Mouse (Mus musculus) frontal cortex, adult 2 months (tissue): Measurements from ENCODE around the gene Wrap73. TPM values are rescaled to one million over a fixed set of nuclear protein-coding genes. Genes with fewer than 3 reads are reported as not detected.
A peak's percentile ranks its signal among the peaks of the same experiment; 100 is the strongest.

ENCODE experiments used
- DNase-seq, 2 experiments: peaks; one replicate each; pipeline ENCODE4 v3.0.0; 2022; ENCODE audit warnings: low spot score in 1 of 2; ENCODE audit errors: extremely low spot score in 1 of 2
- polyA plus RNA-seq: library from polyadenylated mRNA; depleted of rRNA; stranded (reverse); fragments of >200 nt; gene quantifications from 2 replicates; pipeline ENCODE4 v1.2.3, GENCODE M21; 2012; rRNA removed

The Wrap73 gene
- polyA plus RNA-seq, 1 experiment = 31.7 TPM

DNA sequence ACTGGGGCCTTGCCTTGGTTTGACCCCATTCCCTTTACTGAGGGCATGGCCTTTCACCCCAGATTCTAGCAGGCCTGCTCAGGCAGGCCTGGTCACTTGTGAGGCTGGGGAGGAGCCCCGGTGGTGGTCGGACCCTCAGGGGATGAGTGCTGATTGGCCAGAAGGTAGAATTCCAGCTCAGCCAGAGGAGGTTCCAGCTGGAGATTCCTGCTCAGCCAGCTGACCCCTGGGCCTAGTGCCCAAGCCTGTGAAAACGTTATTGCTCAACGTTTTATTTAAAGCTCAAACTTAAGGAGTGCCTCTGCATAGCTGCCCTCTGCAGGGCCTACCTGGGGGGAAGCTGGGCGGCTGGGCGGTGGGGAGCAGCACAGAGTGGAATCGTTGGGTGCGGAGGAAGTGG lies 35.1 kb downstream of the Wrap73 start:
- no peak for DNase-seq

GRCm38 (mm10) chr4:154181001-154181400 lies 38.8 kb downstream of the Wrap73 start:
- no peak for DNase-seq

- no peak for DNase-seq
Observed at GRCm38 (mm10) chr4:154183566-154183965, 41.4 kb downstream of the Wrap73 start.

- no peak for DNase-seq
Observed at GRCm38 (mm10) chr4:154185001-154185400, 42.8 kb downstream of the Wrap73 start.

DNA sequence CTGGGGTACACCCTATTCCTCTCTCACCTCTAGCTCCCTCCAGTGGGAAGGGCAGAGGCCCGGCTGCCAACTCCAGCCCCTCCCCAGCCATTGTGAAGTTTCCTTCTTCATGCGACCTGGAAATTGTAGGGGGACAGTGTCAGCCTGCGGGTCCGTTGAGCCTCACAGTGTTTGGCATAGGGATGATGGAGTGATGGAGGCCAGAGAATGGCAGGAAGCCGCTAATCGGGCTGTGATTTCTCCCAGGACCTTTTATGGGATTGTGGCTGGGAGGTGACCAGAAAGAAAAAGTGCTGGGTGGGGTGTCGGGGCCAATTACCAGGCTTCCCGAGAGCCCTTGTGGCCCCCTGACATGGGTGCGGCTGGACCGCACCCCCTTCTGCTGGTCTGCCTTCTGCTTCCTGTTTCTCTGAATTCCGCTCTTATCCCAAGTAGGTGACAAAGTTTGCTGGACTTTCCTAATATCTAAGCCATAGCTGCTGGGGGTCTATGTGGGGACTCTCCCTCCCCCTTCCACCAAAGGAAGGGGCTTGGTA lies 43.9 kb downstream of the Wrap73 start:
- no peak for DNase-seq

GRCm38 (mm10) chr4:154188948-154189347 lies 46.8 kb downstream of the Wrap73 start:
- no peak for DNase-seq

GRCm38 (mm10) chr4:154197961-154198360 lies 55.8 kb downstream of the Wrap73 start:
- no peak for DNase-seq

DNA sequence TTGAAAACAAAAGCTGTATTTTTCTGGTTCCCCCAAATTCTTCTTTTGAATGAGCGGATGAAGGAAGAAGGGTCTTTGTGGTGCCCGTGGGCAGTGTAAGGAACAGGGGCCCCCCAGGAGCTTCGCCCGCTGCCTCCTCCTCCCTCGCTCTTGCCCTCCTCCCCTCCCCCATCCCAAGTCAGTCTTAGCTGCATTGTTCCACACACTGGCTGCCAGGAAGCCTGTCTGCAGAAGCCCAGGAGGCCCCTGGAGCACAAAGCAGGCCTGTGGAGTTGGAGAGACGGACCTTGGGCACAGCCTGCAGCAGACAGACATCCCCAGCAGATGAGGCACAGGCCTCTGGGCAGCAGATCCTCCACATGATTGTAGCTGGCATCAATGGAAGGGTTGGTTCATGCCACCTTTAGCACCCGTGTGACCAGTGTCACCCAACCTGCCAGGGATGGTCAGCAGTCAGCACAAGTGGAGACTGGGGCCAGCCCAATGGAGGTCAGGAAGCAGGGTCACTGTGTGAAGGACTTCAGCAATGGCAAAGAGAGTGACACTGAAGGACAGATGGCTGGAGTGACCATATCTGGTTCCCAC lies 56.3 kb downstream of the Wrap73 start:
- DNase-seq = no peak

GRCm38 (mm10) chr4:154201511-154201910 lies 59.3 kb downstream of the Wrap73 start:
- no peak for DNase-seq

DNA sequence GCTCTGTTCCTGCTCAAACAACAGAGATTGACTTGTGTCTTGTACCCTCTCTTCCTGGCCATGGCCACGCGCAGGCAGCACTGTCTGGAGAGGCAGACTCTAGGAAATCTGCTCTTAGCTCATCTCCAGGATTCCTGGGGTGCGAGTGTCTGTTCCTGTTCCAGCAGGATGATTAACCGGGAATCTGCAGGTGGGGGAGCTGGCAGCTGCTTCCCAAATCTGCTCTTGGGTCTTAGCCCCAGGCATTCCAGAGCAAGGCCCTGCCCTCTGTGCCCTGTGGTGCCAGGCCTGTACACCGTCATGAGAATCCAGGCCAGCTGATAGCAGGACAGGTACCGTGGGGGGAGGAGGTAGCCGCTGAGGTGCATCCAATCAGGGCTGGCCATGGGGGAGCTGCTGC lies 62.4 kb downstream of the Wrap73 start:
- no peak for DNase-seq

DNA sequence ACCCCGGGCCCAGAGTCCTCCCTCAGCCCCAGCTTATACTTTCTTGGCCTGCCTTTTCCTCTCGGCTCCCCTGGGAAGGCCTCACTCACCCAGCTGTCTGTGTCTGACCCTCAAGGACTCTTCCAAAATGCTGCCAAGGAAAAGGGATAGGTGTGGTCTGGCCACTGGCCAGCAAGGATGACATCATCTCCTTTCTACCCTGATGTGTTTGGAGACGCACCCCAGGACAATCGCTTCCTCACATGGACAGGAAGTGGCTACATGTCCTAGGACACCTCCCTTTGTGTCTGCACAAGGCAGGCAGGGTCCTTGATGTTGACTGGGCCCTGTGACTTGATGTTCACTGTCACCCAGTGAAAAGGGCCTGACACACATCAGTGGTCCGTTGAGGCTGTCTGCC lies 63.2 kb downstream of the Wrap73 start:
- no peak for DNase-seq

DNA sequence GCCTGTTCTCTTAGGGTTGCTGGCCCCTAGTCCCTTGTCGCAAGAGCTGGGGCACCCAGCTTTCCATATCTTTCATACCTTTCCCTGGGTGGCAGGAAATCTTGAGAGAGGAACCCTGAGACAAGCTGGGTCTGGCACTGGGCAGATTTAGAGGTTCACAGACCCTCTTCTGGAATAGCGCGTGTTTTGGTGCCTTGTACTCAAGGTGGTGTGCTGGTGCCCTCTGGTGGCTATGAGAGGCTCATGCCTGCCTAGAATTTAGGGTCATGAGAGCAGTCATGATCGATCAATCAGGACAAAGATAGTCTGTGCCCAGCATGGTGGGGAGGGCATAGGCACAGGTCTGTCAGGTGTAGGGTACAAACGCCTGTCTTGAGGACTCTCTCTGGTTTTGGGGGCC lies 65.1 kb downstream of the Wrap73 start:
- DNase-seq = peak in 1 of 2 experiments; percentile 76

DNA sequence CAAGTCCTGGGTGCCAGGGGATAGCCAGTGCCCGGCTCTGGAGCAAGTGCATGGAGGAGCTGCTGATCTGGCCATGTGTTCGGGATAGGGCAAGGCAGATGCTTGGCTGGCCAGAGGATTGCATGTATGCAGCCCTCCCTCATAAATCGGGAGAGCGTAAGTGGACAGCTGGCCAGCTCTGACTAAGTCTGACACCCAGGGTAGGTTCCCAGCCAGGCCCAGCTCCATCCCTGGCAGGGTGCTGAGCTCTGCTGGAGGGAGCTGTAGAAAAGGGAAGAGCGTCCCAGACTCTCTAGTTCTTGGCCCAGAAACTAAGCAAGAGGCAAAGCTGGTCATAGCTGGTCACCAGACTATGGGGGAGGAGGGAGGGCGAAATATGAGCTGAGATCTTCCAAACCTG lies 66.9 kb downstream of the Wrap73 start:
- no peak for DNase-seq

DNA sequence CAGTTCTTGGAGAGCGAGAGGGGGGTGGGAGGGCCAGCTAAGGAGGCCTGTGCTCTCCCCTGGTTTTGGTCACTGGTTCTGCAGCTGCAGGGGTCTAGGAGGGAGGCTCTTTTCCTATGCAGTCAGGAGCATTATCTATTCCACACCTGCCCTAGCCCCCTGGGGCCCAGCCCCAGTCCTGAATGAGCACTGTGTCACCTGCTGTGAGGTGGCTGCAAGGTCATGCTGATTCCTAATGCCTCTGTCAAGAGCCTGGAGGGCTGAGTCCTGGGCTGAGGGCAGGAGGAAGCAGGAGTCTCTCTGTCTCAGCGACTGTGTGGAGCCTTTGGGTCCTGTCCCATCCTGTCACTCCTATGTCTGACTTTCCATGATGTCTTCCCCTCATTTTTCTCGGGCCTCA lies 67.7 kb downstream of the Wrap73 start:
- DNase-seq = no peak

- DNase-seq = no peak
Observed at GRCm38 (mm10) chr4:154211459-154211858, 69.3 kb downstream of the Wrap73 start.

- no peak for DNase-seq
Observed at GRCm38 (mm10) chr4:154213586-154213985, 71.4 kb downstream of the Wrap73 start.

GRCm38 (mm10) chr4:154214075-154214474 lies 71.9 kb downstream of the Wrap73 start:
- no peak for DNase-seq

Other genes with a start within 250 kb of the Wrap73 start
- gene A430005L14Rik, start 185.1 kb upstream of the Wrap73 start, polyA plus RNA-seq = 32.7 and 34.5 TPM in 2 replicates
- 22.9 and 25.2 TPM in 2 replicates for gene Dffb, start 167.2 kb upstream of the Wrap73 start, polyA plus RNA-seq
- 21.0 and 21.2 TPM in 2 replicates for gene Cep104, start 167.2 kb upstream of the Wrap73 start, polyA plus RNA-seq
- gene Lrrc47, start 130.6 kb upstream of the Wrap73 start, polyA plus RNA-seq = 49.0 and 51.1 TPM in 2 replicates
- 19.4 and 20.0 TPM in 2 replicates for gene Smim1, start 116.1 kb upstream of the Wrap73 start, polyA plus RNA-seq
- not detected in 2 replicates for gene Ccdc27, start 99.7 kb upstream of the Wrap73 start, polyA plus RNA-seq
- 0.84 and 1.3 TPM in 2 replicates for gene Trp73, start 2.2 kb upstream of the Wrap73 start, polyA plus RNA-seq
- gene Tprgl, start 18.3 kb downstream of the Wrap73 start, polyA plus RNA-seq = 200 and 202 TPM in 2 replicates
- 3.0 and 5.4 TPM in 2 replicates for gene Megf6, start 28.4 kb downstream of the Wrap73 start, polyA plus RNA-seq
- gene Arhgef16, start 159.3 kb downstream of the Wrap73 start, polyA plus RNA-seq = 3.5 and 4.3 TPM in 2 replicates
- 0.25 and 0.66 TPM in 2 replicates for gene B230104I21Rik, start 193.8 kb downstream of the Wrap73 start, polyA plus RNA-seq